Mouse (Mus musculus) A20 (cell line): Measurements from ENCODE around the gene Maf.

Source experiments
- DNase-seq: peaks from one replicate; pipeline ENCODE4 v3.0.0-alpha.2; 2011; ENCODE audit warnings: low read depth, low spot score

Maf gene

DNA sequence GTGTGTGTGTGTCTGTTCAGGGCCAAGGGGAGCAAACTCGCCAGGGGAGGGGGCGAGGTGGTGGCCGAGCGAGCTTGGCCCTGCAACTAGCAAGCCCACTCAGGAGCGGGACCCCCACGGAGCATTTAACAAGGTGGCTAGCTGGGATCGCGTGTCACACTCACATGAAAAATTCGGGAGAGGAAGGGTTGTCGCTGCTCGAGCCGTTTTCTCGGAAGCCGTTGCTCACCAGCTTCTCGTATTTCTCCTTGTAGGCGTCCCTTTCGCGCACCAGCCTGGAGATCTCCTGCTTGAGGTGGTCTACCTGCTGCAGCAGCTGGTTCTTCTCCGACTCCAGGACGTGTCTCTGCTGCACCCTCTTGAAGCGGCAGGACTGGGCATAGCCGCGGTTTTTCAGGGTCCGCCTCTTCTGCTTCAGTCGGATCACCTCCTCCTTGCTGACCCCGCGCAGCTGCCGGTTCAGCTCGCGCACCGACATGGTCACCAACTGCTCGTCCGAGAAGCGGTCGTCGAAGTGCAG is 1.9 kb downstream of the Maf start:
- no peak for DNase-seq

DNA sequence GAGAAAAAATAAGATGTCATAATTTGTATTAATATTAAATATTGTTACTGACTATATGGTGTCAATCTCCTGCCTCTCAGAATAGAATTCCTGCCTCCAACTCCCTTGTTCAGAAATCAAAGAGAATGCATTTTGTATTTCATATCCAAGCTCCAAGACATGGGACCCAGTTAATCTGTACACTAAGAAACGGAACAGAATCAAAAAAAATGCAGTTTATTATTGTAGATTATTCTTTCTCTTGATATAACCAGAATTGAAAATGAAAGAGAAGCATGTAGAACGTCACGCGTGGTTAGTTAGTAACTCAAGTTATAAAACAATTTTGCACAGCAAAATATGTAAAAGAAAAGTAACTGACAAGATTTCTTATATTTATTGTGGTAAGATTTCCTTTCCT is 4.5 kb downstream of the Maf start:
- no peak for DNase-seq

DNA sequence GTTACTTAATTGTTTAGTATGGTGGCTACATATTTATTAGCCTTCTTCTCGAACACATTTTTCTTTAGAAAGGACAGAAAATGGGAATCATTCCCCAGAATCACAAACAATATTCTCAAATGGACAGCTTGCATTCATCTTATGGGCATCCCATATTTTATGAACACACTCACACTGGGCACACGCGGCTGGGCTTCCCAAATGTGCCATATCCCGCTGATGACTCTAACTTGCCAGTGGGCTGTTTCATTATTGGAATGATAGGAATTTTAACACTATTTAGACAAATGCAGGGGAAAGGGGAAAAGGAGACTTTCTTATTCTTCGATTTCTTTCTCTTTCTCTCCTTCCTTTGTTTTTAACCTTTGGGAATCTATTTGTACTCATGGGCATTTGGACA is 6.6 kb downstream of the Maf start:
- DNase-seq: no peak

DNA sequence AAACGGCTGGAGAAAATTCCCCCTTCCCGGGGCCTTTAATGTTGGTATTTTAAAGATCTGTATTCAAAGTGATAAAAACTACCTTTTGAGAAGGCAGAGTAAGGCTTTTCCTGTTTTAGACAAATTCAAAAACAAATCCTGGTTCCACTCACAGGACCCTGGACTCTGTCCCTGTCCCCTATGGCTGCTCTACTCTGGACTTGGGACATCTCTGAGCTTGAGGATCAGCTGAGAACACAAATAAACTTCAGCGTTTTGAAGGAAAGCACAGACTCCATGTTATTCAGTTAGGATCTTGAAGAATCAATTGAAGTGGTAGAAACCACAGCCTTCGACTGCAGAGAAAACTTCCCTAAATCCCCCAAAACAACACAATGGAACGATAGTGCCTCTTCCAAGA is 8.4 kb downstream of the Maf start:
- DNase-seq: no peak

DNA sequence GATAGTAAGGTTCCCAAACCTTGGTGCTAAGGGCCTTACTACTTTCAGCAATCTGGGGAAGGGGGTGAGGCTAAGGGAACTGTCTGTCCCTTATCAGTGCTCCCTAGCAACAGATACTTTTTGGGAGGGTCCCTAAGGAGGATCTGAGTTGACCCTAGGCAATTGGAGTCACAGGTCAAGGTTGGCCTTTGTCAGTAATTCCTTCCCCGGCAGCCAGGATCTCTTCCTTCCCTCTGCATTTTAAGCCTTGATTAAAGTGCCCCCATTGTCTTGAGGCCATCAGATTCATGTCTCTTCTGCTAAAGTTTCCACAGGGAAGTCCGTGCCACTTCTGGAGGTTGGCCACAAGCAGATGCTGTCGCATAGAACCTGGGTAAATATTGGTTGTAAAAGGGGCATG is 10.2 kb downstream of the Maf start:
- no peak for DNase-seq

DNA sequence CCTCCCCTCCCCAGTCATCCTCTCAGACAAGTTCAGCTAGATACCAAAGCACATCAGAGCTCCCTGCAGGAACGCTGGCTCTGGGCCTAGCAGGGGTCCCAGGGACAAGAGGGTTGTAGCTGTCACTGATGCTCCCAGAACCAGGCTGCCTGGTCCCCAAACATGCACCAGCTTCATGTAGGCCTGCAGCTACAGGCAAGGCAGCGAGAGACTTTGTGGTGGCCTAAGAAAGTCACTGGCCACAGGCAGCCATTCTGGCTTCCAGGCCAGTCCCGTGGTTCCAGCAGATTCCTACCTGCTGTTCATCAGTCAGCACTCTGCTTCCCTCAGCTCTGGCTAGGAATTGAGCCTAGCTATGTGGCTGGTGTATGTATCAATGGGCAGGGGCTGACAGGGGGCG is 10.9 kb downstream of the Maf start:
- no peak for DNase-seq

DNA sequence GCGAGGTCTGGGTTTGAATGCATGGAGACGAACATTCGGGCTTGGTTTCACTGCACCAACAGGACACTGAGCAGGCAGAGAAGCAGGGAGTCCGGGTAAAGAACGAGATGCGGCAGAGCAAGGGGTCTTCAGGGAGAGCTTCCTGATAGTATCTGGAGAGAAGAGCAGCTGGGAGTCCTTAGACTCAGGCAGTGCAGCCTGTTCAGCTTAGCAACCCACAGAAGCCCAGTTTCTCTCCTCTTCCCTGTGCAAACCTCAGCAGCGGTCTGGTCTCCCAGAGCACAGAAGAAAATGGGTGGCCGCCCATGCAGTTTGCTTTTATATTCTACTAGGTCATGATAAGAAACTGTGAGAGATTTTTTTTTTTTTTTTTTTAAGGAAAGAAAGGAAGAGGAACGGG is 20.2 kb downstream of the Maf start:
- no peak for DNase-seq

DNA sequence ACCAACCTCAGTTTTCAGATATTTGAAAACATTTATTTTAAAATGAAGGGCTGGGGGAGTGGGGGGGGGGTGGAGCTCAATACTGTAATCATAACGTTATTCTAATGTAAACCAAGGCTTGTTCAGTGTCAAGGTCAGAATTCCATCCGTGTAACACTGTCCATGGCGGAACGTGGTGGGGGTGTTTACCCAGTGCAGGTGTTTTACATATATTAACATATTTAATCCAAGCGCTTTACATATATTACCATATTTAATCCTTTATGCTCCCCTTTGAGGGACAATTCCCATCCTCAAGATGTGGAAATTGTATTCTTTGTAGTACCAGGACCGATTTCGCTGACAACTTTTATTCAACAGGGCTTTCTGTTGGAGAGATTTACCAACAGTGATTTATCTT is 24.3 kb downstream of the Maf start:
- no peak for DNase-seq

DNA sequence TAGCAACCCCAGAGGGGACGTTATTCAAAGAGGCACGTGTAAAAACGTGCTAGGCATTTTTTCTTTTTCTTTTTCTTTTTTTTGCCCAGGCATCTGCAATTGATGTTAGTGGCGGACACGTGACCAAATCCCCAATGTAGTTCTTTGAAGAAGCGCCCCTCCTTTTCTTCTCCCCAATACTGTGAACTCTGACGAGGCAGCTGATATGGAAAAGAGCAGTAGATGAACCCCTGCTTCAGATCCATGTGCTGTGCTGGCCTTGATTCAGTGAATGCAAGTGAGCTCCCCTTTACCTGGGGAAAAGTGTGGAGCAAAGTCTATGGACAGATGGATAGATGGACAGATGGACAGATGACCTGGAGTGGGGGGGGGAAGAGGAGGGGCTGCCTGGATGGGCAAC is 28.1 kb downstream of the Maf start:
- DNase-seq: no peak

DNA sequence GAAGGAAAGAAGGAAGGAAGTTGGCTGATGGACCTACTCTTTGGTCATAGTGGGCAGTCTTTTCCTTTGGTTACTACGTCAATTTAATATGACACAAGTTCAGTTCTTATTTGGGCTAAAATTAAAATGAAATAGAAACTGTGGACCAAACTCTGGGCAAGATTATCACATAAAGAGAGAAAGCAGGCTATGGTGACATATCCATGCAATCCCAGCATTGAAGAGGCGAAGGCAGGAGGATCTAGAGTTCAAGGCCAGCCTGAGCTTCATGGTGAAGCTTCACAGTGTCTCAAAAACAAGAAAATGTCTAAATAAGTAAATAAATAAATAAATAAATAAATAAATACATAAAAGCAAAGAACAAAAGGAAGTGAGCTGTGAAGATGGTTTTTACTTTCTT is 42.7 kb downstream of the Maf start:
- no peak for DNase-seq

DNA sequence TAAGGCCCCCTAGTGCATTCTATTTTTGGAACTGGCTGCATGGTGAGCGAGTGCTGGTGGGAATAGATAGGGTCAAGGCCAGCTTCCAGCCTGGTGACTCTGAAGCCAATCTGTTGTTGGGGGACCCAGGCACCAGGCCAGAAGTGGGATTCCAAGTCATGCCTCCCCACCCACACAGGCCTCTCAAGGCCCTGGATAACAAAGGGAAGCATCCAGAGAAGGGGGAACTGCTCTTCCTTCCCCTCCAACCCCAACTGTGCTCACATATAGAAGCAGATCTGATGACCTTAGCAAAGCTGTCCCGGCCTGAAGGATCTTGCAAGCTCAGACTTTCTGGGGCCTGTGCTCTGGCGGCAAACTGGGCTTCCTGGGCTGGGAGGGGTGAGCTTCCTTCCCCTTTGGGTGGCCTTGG is 57.5 kb downstream of the Maf start:
- no peak for DNase-seq

DNA sequence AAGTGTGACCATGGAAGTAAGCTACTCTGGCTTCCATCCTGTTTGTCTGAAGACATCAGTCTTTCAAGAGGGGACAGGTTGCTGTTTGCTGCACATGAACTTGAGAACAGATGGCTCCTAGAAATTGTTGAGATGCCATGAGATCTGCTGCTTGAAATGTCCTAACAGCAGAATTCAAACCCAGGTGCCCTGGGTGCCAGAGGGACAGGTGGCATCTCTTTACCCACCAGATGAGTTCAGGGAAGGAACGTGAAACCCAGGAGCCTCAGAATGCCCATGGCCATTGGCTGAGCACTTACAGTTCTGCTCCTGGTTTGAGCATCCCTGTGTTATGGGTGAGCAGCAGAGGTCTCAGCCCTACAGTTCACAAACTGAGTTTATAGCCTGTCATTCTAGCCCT is 62.5 kb downstream of the Maf start:
- DNase-seq: no peak

DNA sequence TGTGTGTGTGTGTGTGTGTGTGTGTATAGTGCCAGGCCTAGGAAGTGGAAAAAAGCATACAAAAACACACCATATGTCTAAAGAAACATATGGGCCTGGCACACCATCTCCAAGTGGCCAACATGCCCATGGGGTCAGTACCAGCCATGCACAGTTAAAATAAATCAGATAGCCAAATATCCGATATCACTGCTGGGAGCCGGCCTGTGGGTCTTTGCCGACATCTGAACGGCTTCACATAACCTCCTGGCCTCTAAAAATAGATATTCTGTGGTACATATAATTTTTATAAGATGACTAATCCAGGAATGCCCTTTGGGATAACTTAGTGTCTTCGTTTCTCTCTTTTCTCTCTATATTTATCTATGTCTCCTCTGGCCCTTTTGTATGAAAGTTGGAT is 65.7 kb downstream of the Maf start:
- DNase-seq: no peak

DNA sequence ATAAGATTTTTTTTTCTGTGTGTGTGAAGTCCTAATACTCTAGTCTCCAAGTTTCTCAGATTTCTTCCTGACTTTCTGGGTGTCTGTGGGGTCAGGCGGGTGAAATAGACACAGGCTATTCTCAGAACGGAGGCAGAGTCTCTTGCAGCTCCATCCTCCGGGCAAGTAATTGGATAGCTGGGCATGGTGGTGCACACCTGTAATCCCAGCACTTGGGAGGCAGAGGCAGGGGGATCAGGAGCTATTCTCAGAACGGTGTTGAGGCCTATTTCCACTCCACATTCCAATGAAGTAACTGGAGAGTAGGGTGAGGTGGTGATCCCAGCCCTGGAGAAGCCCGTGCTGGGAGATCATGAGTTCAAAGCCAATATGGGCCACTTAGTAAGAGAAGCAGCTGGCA is 67.6 kb downstream of the Maf start:
- DNase-seq: no peak

DNA sequence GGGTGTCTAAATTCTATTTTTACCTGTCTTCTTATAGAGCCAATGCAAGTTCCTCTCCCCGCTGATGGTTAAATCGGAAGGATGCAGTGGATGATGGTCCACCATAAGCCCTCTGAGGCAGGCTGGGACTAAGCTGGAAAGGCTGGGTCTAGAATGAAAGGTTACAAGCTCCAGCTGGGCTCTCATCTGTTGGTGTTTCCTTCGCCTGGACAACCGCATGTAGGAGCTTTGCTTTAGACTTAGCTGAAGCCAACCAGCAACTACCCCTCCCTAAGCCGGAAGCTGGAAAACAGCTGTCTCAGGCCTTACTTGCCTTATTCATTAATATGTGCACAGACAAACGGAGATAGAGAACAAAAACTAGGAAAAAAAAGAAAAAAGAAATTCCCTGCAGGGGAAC is 70.8 kb downstream of the Maf start:
- DNase-seq: no peak
